Mouse (Mus musculus): Measurements from ENCODE around the gene Ensa. TPM values are rescaled to one million over a fixed set of nuclear protein-coding genes. Genes with fewer than 3 reads are reported as not detected.

Ensa gene
- total RNA-seq, 2 experiments from 2014 or later, result 54.7 to 94.8 TPM

DNA sequence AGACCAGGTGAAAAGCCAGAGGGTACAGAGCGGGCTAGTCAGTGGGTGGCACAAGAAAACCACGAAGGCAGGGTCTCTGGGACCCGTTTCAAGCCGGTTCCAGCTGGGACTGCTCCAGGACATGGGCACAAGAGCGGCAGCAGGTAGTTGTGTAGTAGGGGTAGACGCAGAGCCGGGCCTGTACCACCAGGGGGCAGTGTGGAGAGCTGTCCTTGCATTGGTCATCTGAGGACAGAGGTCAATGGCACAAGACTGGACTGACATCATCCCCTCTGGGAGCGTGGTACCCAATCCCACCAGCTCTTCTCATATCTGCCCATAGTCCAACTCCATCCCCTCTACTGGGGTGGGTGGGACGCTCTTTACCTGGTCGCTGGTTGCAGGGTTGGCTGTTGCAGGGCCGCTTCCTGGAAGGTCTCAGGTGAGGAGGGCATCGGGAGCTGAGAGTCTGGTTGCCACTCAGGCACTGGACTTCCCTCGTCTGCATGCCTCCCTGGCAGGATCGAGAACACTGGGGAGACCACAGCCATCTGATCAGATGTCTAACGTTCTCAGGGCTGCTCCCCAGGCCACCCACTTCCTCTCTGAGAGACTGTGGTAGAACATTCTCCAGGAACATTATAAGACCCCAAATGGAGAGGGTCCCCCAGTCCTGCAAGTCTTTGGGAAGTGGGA is 52.1 kb downstream of the Ensa start:
- ATAC-seq (ENCODE audit: poor library complexity, severe bottlenecking), result peak; percentile 45

DNA sequence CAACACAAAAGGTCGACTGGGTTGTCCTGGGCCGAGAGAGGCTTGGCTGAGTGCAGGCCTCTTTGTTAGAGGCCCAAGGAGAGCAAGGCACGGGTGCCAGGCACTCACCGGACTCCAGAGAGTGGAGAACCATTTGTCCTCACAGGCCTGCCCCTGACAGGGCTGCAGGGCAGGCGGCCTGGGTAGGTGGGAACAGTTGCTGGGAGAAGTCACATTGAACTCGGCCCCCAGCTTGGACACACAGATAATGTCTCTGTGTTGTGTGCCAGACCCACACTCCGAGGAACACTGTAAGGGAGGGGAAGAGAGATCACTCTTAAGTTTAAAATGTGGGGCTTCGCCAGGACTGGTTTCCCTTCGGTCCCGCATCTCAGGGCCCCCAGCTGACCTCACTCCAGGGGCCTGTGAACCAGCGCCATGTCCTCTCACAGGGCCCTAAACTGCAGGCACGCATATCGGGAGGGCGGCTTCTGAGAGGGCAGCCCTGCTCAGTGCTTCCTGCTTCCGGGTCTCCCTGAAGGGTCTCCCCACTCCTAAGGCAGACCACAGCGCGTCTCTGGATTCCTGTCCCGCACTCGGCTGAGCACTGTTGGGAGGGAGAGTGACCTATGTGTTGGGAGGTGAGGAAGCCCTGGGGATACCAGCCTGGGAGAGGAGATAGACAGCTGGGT is 52.8 kb downstream of the Ensa start:
- no peak for ATAC-seq (ENCODE audit: poor library complexity, severe bottlenecking)

DNA sequence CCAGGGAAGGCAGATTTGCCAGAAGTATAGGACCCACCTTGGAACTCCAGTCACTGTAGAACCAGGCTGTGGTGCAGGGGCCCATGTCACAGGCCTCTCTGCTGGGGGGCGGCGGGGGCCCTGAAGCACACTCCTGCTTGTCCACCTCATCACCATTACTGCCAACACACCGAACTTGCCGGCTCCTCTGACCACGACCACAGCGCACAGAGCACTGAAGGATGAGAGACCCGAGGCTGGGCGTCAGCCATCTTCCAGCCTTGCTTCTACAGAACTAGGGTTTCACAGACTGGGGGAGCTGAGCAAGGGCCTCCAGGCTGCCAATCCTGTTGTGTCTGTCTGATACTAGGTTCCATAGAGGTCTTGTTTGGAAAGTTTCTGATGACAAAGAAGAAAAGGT is 54.8 kb downstream of the Ensa start:
- ATAC-seq (ENCODE audit: poor library complexity, severe bottlenecking), result no peak

DNA sequence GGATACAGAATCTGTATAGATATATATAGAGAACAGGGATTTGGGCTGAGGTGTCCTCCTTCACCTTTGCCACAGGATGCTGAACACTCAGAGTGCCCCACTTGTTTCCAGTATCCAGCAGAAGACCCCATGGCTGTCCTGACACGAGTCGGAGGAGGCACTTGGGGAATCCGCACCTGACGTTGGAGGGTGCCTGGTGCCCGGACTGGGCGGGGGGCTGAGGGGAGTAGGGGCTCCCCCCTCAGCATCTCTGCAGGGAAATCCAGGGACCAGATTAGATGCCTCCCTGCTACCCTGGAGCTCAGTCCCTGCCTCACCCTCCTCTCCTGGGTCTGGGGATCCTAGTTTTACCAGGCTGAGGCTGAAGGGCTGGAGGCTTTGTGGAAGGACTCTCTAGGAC is 55.9 kb downstream of the Ensa start:
- no peak for ATAC-seq (ENCODE audit: poor library complexity, severe bottlenecking)

DNA sequence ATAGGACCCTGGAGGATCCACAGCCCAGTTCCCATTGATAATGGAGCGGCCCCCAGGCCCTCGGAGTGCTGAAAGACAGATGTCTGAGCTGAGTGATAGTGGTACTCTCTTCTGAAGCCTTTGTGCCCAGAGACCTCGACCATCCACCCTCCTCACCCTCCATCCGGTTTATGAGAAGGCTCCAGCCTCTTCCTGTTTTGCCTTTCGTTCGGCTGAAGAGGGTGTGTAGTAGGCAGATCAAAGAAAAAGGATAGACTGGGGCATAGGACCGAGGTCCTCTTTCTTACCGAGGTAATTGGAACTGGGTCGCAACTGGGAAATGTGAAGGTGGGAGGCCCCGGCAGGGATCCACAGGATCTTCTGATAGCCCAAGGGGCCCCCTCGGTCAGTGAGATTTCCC is 56.6 kb downstream of the Ensa start:
- ATAC-seq (ENCODE audit: poor library complexity, severe bottlenecking), result no peak

Other genes with a start within 250 kb of the Ensa start
- gene 4930558C23Rik, start 222.2 kb upstream of the Ensa start, total RNA-seq (2015), result not detected in 2 replicates
- not detected in 2 replicates for gene 4930558C23Rik, start 222.2 kb upstream of the Ensa start, total RNA-seq (2017)
- 26.8 and 30.6 TPM in 2 replicates for gene Arnt, start 190.6 kb upstream of the Ensa start, total RNA-seq (2015)
- gene Arnt, start 190.6 kb upstream of the Ensa start, total RNA-seq (2017), result 27.8 and 36.1 TPM in 2 replicates
- 0.11 TPM in 1 of 2 replicates, not detected in the other for gene Ctsk, start 125.7 kb upstream of the Ensa start, total RNA-seq (2015)
- gene Ctsk, start 125.7 kb upstream of the Ensa start, total RNA-seq (2017), result 0.33 and 0.62 TPM in 2 replicates
- gene Ctss, start 98.2 kb upstream of the Ensa start, total RNA-seq (2015), result 1,196 and 1,415 TPM in 2 replicates
- gene Ctss, start 98.2 kb upstream of the Ensa start, total RNA-seq (2017), result 1,721 and 1,924 TPM in 2 replicates
- not detected in 2 replicates for gene Hormad1, start 65.3 kb upstream of the Ensa start, total RNA-seq (2015)
- gene Hormad1, start 65.3 kb upstream of the Ensa start, total RNA-seq (2017), result 0.48 TPM in 1 of 2 replicates, not detected in the other
- gene Golph3l, start 36.1 kb upstream of the Ensa start, total RNA-seq (2015), result 53.2 and 56.8 TPM in 2 replicates
- 55.5 and 56.5 TPM in 2 replicates for gene Golph3l, start 36.1 kb upstream of the Ensa start, total RNA-seq (2017)
- gene Mcl1, start 33.8 kb downstream of the Ensa start, total RNA-seq (2015), result 440 and 463 TPM in 2 replicates
- 327 and 343 TPM in 2 replicates for gene Mcl1, start 33.8 kb downstream of the Ensa start, total RNA-seq (2017)
- 0.85 and 1.3 TPM in 2 replicates for gene Adamtsl4, start 62.9 kb downstream of the Ensa start, total RNA-seq (2015)
- gene Adamtsl4, start 62.9 kb downstream of the Ensa start, total RNA-seq (2017), result 0.59 and 0.77 TPM in 2 replicates
- 3.6 and 7.3 TPM in 2 replicates for gene Ecm1, start 114.6 kb downstream of the Ensa start, total RNA-seq (2015)
- 1.0 and 1.9 TPM in 2 replicates for gene Ecm1, start 114.6 kb downstream of the Ensa start, total RNA-seq (2017)
- 10.2 and 10.7 TPM in 2 replicates for gene Tars2, start 135.2 kb downstream of the Ensa start, total RNA-seq (2015)
- 14.4 and 15.0 TPM in 2 replicates for gene Tars2, start 135.2 kb downstream of the Ensa start, total RNA-seq (2017)
- gene Rprd2, start 193.9 kb downstream of the Ensa start, total RNA-seq (2015), result 51.6 and 57.0 TPM in 2 replicates
- gene Rprd2, start 193.9 kb downstream of the Ensa start, total RNA-seq (2017), result 17.9 and 26.9 TPM in 2 replicates
- 27.3 and 29.1 TPM in 2 replicates for gene Prpf3, start 230.9 kb downstream of the Ensa start, total RNA-seq (2015)
- gene Prpf3, start 230.9 kb downstream of the Ensa start, total RNA-seq (2017), result 15.7 and 25.9 TPM in 2 replicates
- 143 and 165 TPM in 2 replicates for gene Mrps21, start 246.5 kb downstream of the Ensa start, total RNA-seq (2015)
- 333 and 410 TPM in 2 replicates for gene Mrps21, start 246.5 kb downstream of the Ensa start, total RNA-seq (2017)

Data from megakaryocyte, adult 5-6 weeks (primary cell).